Mouse (Mus musculus) gastrocnemius, adult 2 months (tissue): ENCODE measurements around the gene Psmb2. TPM values are rescaled to one million over a fixed set of nuclear protein-coding genes. Genes with fewer than 3 reads are reported as not detected.

Experiments
- DNase-seq: peaks from one replicate; pipeline ENCODE4 v3.0.0; 2022
- H3K27ac ChIP-seq: fragments of 200-600 bp; 2 replicates; pipeline ENCODE4 v1.8.1; 2022; ENCODE audit warnings: mild to moderate bottlenecking
- H3K4me3 ChIP-seq: fragments of 200-600 bp; 2 replicates; pipeline ENCODE4 v1.8.1; 2022; ENCODE audit warnings: mild to moderate bottlenecking, moderate library complexity
- CTCF ChIP-seq: fragments of 200-600 bp; IDR thresholded peaks from 2 replicates; pipeline ENCODE4 v1.8.1; 2022; ENCODE audit warnings: antibody characterized with exemption, mild to moderate bottlenecking, moderate library complexity
- intact Hi-C: fragments of 180-260 bp; cut with DNase I; formaldehyde crosslinking; loops from one replicate; pipeline ENCODE4 v1.15.1; 2025
- long read RNA-seq, 2 experiments: library from polyadenylated mRNA; stranded (forward); transcript quantifications; one replicate each; pipeline ENCODE4 v2.0.0; 2021
- total RNA-seq, 2 experiments: library from RNA; stranded (reverse); gene quantifications; 2 replicates each; pipeline ENCODE4 v1.2.3; 2021

Gene Psmb2
- 10 to 100 TPM; 93.2 to 98.3 TPM for total RNA-seq
- long read RNA-seq, experiment 1, transcript Psmb2-201 (6 exons, 859 nt), result major isoform, 151 of 156 reads
- long read RNA-seq, experiment 1, partial matches to known transcripts, result 0 of 156 reads
- long read RNA-seq, experiment 1, other reads (novel, unspliced or antisense), result 2 of 156 reads
- long read RNA-seq, experiment 2, transcript Psmb2-201 (6 exons, 859 nt), result major isoform, 151 of 156 reads
- long read RNA-seq, experiment 2, partial matches to known transcripts, result 1 of 156 reads
- long read RNA-seq, experiment 2, other reads (novel, unspliced or antisense), result 2 of 156 reads

DNA sequence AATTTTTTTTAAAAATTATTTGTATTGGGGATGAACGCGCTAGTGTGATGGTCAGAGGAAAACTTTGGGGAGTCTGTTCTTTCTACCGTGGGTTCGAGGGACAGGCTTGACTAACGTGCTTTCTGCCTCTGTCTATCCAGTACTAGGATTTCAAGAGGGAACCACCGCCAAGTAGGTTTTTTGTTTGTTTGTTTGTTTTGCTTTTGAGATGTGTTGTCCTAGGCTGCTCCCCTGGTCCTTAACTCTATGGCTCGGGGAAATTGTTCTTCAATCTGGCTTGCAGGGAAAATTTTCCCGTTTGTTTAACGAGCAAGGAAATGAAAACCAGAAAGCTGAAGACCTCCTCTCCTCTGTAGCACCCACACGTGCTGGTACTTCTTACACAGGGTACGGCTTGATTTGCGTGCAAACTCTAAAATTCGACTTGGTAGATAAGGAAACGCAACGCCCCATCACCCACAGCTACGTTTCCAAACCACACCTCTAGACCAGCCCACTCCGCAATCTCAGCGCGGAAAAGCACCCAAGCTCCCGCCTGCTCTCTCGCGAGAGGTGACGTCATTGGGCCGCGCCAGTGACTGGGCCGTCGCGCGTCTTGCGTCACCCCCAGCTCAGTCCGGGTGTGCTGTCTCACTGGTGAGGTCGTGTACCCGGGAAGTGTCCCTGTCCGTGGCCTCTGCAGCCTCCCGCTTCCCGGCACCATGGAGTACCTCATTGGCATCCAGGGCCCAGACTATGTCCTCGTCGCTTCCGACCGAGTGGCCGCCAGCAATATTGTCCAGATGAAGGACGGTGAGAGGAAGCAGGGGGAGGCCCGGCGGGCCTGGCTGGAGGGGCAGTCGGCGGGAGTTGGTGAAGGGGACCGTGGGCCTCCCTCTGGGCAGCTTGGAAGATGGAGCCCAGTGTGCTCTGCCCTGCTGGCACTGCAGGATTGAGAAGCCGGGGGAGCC, at the start of gene Psmb2:
Psmb2 (plus strand) TSS at position 577 of the 950 bp plus-strand sequence.
- intact Hi-C loops, result loop anchor here (5.0 kb wide), 2 partner anchors 65 to 75 kb away; partner anchors contain the start of genes AU040320 and Ncdn
- peak; percentile 99 for DNase-seq
- Histone ChIP-seq H3K4me3 (peak within 1 kb of the TSS; percentile 86), H3K27ac (peak within 1 kb of the TSS; percentile 97)
- no peak for TF ChIP-seq CTCF

DNA sequence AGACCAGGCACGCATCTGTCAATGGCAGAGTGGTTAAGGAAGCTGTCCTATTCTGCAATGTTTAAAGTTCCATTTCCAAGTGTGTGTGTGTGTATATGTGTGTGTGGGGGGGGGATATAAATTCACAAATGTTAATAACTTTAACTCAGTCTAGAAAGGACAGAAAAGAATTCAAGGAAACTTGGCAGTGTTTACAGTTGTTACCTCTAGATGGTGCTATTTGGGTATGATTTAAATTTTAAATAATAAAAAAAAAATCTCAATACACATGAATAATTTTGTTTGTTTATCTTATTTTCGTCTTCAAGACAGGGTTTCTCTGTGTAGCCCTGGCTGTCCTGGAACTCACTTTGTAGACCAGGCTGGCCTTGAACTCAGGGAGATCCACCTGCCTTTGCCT, 45.5 kb upstream of the Psmb2 start:
- Histone ChIP-seq H3K27ac (no peak overlapping the region), H3K4me3 (no peak overlapping the region)
- peak; percentile 49 for TF ChIP-seq CTCF
- intact Hi-C loops, result loop anchor here (2.0 kb wide), 1 partner anchor 109 kb away; no protein-coding TSS in a partner anchor
- no peak for DNase-seq

GRCm38 (mm10) chr4:126632668-126633067, 44.8 kb upstream of the Psmb2 start:
- intact Hi-C loops, result loop anchor here (2.0 kb wide), 1 partner anchor 108 kb away; no protein-coding TSS in a partner anchor
- no peak for DNase-seq
- TF ChIP-seq CTCF, result no peak
- H3K4me3 ChIP-seq, result no peak overlapping the region
- no peak overlapping the region for H3K27ac ChIP-seq

DNA sequence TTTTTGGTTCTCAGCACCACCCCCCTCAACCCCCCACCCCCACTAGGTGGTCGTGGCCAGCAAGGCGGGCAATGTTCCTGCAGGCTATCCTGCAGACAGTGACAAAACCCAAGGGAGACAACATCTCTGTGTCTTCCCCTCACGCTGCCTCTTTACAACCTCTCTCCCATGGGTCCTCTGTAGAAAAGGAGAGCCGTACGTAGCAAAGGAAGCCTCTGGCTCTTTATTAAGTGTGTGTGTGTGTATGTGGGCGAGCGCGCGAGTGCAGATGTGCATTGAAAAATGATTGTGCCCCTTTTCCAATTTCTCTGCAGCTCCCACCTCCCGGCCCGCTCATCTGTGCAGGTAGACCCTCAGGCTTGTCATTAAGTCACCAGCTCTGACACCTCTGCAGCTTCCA, 41.1 kb upstream of the Psmb2 start:
- Histone ChIP-seq H3K27ac (no peak overlapping the region), H3K4me3 (no peak overlapping the region)
- intact Hi-C loops, result no loop called here
- no peak for DNase-seq
- TF ChIP-seq CTCF, result no peak

GRCm38 (mm10) chr4:126637446-126637845, 40.0 kb upstream of the Psmb2 start:
- intact Hi-C loops, result no loop called here
- TF ChIP-seq CTCF, result no peak
- no peak overlapping the region for H3K4me3 ChIP-seq
- DNase-seq, result no peak
- H3K27ac ChIP-seq, result no peak overlapping the region

DNA sequence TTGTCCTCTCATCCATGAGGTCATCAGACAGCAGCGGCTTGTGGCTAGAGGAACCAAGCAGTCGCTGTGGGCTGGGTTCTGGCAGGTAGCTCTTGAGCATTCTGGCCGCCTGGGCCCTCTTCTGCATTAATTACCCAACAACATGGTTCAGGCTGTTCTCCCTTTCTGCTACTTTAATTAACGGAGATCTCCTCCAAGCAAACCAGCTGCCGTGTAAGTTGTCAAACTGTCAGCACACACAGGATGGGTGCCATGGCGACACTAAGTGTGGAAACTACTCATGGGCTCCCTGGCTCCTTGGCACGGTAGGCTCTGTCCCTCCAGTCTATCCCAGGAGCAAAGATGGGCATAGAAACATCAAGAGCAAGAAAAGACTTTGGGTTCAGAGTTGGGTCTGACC, 38.1 kb upstream of the Psmb2 start:
- peak; percentile 29 for DNase-seq
- intact Hi-C loops, result no loop called here

GRCm38 (mm10) chr4:126641901-126642300, 35.5 kb upstream of the Psmb2 start:
- Histone ChIP-seq H3K4me3 (no peak overlapping the region), H3K27ac (no peak overlapping the region)
- DNase-seq, result no peak
- intact Hi-C loops, result no loop called here
- TF ChIP-seq CTCF, result no peak

More for the DNA sequence above, 38.1 kb upstream of the Psmb2 start:
- no peak overlapping the region for H3K27ac ChIP-seq
- H3K4me3 ChIP-seq, result no peak overlapping the region
- TF ChIP-seq CTCF, result no peak

DNA sequence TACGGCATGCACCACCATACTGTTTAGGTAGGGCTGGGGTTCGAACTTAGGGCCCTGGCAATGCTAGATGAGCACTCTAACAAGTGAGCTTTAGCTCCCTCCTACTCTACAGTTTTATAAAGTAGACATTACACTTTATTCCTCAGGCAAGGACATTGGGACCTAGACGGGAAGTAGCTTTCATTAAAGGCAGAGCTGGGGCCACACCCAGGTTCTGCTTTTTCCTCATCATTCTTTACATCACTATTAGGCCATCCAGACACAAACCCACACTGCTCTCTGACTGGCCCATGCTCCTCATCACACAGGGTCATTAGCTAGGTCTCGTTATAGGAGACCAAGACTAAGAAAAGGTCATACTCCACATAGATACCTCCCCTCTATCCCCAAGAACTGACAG, 33.6 kb upstream of the Psmb2 start:
- Histone ChIP-seq H3K27ac (no peak overlapping the region), H3K4me3 (no peak overlapping the region)
- no peak for TF ChIP-seq CTCF
- intact Hi-C loops, result no loop called here
- no peak for DNase-seq

DNA sequence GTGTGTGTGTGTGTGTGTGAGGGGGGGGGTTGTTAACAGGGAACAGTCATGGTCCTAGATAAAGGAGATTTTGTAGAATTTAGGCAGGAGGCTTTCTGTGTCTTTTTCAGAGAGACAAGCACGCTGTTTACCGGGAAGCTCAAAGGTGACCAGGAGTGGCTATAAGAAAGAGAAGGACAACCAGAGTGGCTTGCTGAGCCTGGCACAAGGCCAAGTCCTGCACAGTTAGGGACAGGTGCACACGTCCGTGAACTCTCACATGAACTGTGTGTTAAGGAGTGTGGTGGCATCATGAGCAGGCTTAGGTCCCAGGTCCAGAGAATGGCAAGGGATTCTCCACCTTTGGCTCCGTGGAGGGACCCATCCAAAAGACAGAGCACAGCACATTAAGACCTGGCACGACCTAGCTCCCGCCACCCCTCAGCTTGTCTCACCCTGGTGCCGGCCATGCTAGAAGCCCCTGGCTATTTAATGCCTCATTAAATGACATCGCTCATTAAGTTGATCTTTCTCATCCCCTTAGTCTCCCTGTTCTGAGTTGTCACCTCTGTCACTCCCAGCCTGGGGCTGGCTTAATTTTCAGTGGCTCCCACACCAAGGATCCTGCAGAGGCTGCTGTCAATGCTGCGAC, 33.0 kb upstream of the Psmb2 start:
- Histone ChIP-seq H3K27ac (no peak overlapping the region), H3K4me3 (no peak overlapping the region)
- intact Hi-C loops, result no loop called here
- DNase-seq, result no peak
- TF ChIP-seq CTCF, result no peak

DNA sequence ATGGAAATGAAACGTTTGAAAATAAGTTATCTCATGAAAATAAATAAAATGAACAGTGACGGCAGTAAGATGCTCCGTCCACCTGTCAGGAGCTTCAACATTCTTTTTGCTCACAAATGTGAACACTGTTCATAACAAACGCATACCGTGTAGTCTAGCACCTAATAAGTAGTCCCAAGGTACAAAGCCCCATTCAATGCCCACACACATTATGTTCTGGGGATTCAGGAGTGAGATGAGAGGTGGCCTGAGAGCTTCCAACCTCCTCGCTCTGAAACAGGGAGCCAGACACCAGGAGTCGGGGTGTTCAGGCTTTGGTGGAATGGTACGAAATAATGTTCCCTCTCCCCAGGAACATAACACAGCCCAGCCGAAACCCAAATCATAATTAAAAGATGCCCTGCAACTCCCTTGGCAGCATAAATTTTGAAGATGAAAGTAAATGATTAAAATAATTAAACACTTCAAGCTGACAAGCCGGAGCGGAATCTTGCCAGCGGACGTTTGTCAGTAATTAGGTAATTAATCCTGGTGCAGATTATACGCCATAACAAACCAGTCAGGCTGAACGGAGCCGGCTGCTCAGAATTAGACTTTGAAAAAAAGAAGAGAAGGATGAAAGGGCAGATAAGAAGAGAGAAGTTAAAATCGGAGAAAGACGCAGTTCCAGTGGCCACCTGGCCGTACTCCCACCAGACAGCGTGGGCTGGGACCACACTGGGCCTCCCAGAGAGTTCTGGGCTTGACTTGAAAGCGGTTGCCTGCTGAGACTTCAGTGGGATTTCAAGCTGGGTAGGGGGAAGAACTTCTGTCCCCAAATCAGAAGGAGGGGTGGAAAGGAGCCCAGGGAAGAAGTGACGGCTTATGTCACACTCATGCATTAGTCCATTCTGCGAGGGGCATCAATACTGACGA, 29.2 kb upstream of the Psmb2 start:
- no peak overlapping the region for H3K4me3 ChIP-seq
- DNase-seq, result no peak
- H3K27ac ChIP-seq, result no peak overlapping the region
- intact Hi-C loops, result no loop called here
- TF ChIP-seq CTCF, result no peak

DNA sequence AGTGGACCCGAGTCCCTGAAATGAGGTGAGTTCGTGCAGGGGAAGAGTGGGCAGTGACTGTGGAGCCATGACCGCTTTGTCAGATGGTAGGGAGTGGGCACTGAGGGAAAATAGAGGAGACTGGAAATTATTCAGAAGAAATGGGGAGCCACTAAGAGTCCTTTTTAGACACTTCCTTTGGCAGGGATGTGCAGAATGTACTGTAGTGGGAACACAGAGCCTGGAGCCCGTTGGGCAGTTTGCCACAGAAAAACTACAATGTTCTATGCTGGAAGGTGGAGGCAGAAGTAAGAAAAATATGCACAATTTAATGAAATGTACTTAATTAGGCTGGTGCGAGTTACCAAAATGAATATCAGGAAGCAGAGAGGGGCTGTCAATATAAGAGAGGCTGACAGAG, 24.3 kb upstream of the Psmb2 start:
- no peak for TF ChIP-seq CTCF
- no peak overlapping the region for H3K4me3 ChIP-seq
- no peak for DNase-seq
- intact Hi-C loops, result no loop called here
- H3K27ac ChIP-seq, result no peak overlapping the region

GRCm38 (mm10) chr4:126655356-126655755, 22.1 kb upstream of the Psmb2 start:
- DNase-seq, result no peak
- intact Hi-C loops, result no loop called here
- TF ChIP-seq CTCF, result no peak
- no peak overlapping the region for H3K27ac ChIP-seq
- H3K4me3 ChIP-seq, result no peak overlapping the region
